Mouse (Mus musculus) liver, embryonic 11.5 days (tissue): ENCODE results near the gene Adipoq. TPM values are rescaled to one million over a fixed set of nuclear protein-coding genes. Genes with fewer than 3 reads are reported as not detected.
"Not testable (repeated sequence)": the region's sequence is repeated elsewhere in the genome, so short reads cannot be mapped to it uniquely, and the experiment has no call there.

Experiments
- ATAC-seq: fragments of 200-750 bp; cut with Nextera tagmentation; replicated peaks from 2 replicates; pipeline ENCODE4 v1.8.0; 2017; ENCODE audit warnings: moderate number of reproducible peaks, mild to moderate bottlenecking, moderate TSS enrichment, moderate library complexity; ENCODE audit not compliant: low FRiP score
- DNase-seq: peaks from one replicate; pipeline ENCODE4 v3.0.0-alpha.2; 2017; ENCODE audit warnings: low spot score
- H3K27ac ChIP-seq: fragments of 300-500 bp; sonication (generic); 2 replicates; pipeline ENCODE4 v1.5.1; 2014; ENCODE audit warnings: mild to moderate bottlenecking, low read depth, low read length, control low read depth
- H3K27me3 ChIP-seq: fragments of 300-500 bp; sonication (generic); replicated peaks from 2 replicates; pipeline ENCODE4 v1.6.1; 2014; ENCODE audit warnings: low read length, mixed read lengths; ENCODE audit not compliant: control insufficient read depth, insufficient read depth
- H3K36me3 ChIP-seq: fragments of 300-500 bp; sonication (generic); 2 replicates; pipeline ENCODE4 v1.6.1; 2014; ENCODE audit warnings: mild to moderate bottlenecking, low read length, moderate library complexity, mixed read lengths; ENCODE audit not compliant: control insufficient read depth, insufficient read depth
- H3K4me1 ChIP-seq: fragments of 300-500 bp; sonication (generic); replicated peaks from 2 replicates; pipeline ENCODE4 v1.6.1; 2014; ENCODE audit warnings: low read length, mixed read lengths; ENCODE audit not compliant: control insufficient read depth, insufficient read depth
- H3K4me2 ChIP-seq: fragments of 300-500 bp; sonication (generic); 2 replicates; pipeline ENCODE4 v1.6.1; 2014; ENCODE audit warnings: mild to moderate bottlenecking, control low read depth, moderate library complexity
- H3K4me3 ChIP-seq: fragments of 300-500 bp; sonication (generic); 2 replicates; pipeline ENCODE4 v1.5.1; 2014; ENCODE audit warnings: low read depth, low read length, control low read depth
- H3K9ac ChIP-seq: fragments of 300-500 bp; sonication (generic); 2 replicates; pipeline ENCODE4 v1.6.1; 2014; ENCODE audit warnings: low read depth, low read length, control low read depth
- H3K9me3 ChIP-seq: fragments of 300-500 bp; sonication (generic); 2 replicates; pipeline ENCODE4 v1.6.1; 2016; ENCODE audit warnings: low read length, inconsistent platforms, mixed read lengths; ENCODE audit not compliant: control insufficient read depth
- WGBS: fragments of 180-500 bp; shearing (Covaris S2); extraction: QIAGEN DNeasy Blood & Tissue Kit; methylation state at CpG from one replicate; pipeline ENCODE4 v1.1.7; 2014; 5-methylcytosine and 5-hydroxymethylcytosine counted together
- polyA plus RNA-seq: library from polyadenylated mRNA; unstranded; fragments of >200 nt; fragmentation: Nextera tagmentation; extraction: Ambion mirVana; gene quantifications from 2 replicates; pipeline ENCODE4 v1.2.1, GENCODE M21; 2014

The Adipoq gene
- polyA plus RNA-seq = not detected in 2 replicates

- ATAC-seq = no peak
- H3K27me3 ChIP-seq = no peaks in the 10 kb centered on the region
- no peaks in the 10 kb centered on the region for H3K4me1 ChIP-seq
- no peak within 1 kb of the TSS for H3K4me3 ChIP-seq
- no peak for DNase-seq
- no peak within 1 kb of the TSS for H3K4me2 ChIP-seq
- no peak within 1 kb of the TSS for H3K9ac ChIP-seq
- WGBS = 78% methylated on average over 3 of the region's 3 CpGs
- H3K27ac ChIP-seq = no peak within 1 kb of the TSS
- H3K36me3 ChIP-seq = no peaks in the 10 kb centered on the region
- H3K9me3 ChIP-seq = no peaks in the 10 kb centered on the region
Observed at GRCm38 (mm10) chr16:23146280-23146679, at the start of gene Adipoq. TSS of gene Adipoq (plus strand) at chr16:23146536.

GRCm38 (mm10) chr16:23096886-23097285, 49.5 kb upstream of the Adipoq start:
- H3K9me3 ChIP-seq, H3K27ac ChIP-seq, H3K27me3 ChIP-seq, H3K4me1 ChIP-seq, H3K4me3 ChIP-seq, ATAC-seq, H3K36me3 ChIP-seq, H3K4me2 ChIP-seq, DNase-seq, H3K9ac ChIP-seq: not testable (repeated sequence)
- WGBS = 63% methylated on average over 1 of the region's 1 CpGs

DNA sequence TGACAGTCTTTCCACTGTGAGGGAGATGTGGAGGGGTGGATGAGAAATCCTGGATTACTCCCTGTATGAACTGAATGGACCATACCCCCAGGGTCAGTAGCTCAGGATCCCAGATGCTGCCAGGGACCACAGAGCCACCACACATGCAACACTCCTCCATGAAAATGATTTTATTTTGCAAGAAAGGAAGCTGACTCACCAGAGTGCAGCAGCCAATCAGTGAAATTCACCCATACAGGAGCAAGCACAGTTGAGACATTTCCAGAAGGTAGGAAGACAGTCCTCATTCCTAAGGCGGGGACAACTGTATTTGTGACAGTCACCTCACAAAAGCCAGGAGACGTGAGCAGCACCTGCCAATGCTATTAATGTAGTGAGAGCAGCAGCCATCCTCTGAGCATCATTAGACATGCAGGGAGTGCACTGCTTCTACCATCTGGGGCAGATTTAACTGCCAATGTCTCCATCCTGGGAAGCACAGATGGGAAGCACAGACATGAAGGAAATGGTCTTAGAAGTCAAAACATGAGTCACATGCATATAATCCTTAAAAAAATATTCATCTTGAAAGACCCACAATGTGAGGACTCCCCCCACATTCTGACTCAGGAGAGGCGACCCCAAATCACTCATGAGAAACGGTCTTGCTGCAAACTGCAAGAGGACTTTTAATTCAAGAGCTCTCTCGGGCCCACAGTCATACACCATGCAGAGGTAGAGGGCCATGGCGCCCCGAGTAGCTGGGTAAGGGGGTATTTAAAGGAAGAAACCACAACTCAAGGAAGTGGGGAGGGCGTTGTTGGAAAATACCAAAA, 48.8 kb upstream of the Adipoq start:
- H3K9ac ChIP-seq, DNase-seq, H3K27me3 ChIP-seq, ATAC-seq, H3K4me1 ChIP-seq, H3K4me3 ChIP-seq, H3K27ac ChIP-seq, H3K9me3 ChIP-seq, H3K36me3 ChIP-seq, H3K4me2 ChIP-seq: not testable (repeated sequence)
- WGBS = 80% methylated on average over 8 of the region's 8 CpGs

- not testable (repeated sequence) for H3K9ac ChIP-seq, H3K4me2 ChIP-seq, H3K9me3 ChIP-seq, DNase-seq, ATAC-seq, H3K4me1 ChIP-seq, H3K4me3 ChIP-seq, H3K27ac ChIP-seq, H3K27me3 ChIP-seq, H3K36me3 ChIP-seq
- 94% methylated on average over 1 of the region's 1 CpGs for WGBS
Observed at GRCm38 (mm10) chr16:23098105-23098452, 48.3 kb upstream of the Adipoq start.

GRCm38 (mm10) chr16:23099632-23100031, 46.7 kb upstream of the Adipoq start:
- H3K9me3 ChIP-seq = no peaks in the 10 kb centered on the region
- H3K27ac ChIP-seq = no peak overlapping the region
- peak overlapping the region; percentile 76 for H3K4me2 ChIP-seq
- no peaks in the 10 kb centered on the region for H3K27me3 ChIP-seq
- DNase-seq (no peak), ATAC-seq (no peak)
- H3K4me1 ChIP-seq = peaks cover 6% of the 10 kb centered on the region
- H3K36me3 ChIP-seq = no peaks in the 10 kb centered on the region
- H3K4me3 ChIP-seq = peak overlapping the region; percentile 37
- WGBS = 27% methylated on average over 12 of the region's 12 CpGs
- peak overlapping the region; percentile 46 for H3K9ac ChIP-seq

DNA sequence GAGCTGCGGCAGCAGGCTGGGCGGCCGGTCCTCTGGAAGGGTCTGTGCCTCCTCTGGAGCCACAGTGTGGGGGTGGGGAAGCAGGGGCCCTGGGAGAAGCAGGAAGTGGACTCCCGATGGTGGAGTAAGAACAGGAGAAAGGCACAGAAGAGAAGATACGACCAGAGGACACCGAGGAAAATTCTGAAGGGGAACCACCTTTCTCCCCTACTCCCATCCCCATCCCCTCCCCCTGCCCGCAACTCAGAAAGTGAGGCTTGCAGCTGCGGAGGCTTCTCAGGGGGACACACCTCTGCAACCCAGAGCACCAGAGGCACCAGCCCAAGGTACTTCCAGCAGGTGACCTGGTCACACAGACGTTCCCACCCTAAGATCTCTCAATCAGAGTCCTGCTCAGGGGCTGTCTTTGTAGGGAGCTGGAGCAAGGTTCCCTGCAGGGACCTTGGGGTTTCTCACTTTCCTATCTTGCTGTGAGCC, 46.2 kb upstream of the Adipoq start:
- ATAC-seq (peak; percentile 37), DNase-seq (peak; percentile 67)
- Histone ChIP-seq H3K27ac (peak overlapping the region; percentile 70), H3K36me3 (no peaks in the 10 kb centered on the region), H3K4me1 (peaks cover 6% of the 10 kb centered on the region), H3K9me3 (no peaks in the 10 kb centered on the region), H3K9ac (peak overlapping the region; percentile 46), H3K4me2 (peak overlapping the region; percentile 76), H3K27me3 (no peaks in the 10 kb centered on the region), H3K4me3 (peak overlapping the region; percentile 37)
- 3% methylated on average over 9 of the region's 9 CpGs for WGBS

DNA sequence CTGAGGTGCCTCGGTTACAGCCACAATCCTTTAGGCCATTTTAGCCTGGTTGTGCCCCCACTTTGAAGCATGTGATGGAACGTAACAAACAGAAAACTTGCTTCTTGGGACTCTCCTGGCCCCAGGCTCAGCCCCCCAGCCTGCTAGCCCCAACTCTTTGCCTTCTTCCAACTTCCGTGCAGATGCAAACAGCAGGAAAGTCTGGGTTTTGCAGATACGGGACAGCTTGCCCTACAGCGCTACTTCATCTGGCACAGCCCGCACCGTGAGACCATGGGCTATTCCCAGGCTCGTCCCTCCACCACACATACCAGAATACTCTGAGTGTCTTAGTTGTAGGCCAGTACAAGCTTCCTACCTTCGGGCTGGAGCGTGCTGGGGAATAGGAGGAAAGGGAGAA, 45.7 kb upstream of the Adipoq start:
- Histone ChIP-seq H3K4me1 (peaks cover 6% of the 10 kb centered on the region), H3K27ac (peak overlapping the region; percentile 70), H3K9ac (peak overlapping the region; percentile 46), H3K27me3 (no peaks in the 10 kb centered on the region), H3K4me2 (peak overlapping the region; percentile 76), H3K36me3 (no peaks in the 10 kb centered on the region), H3K9me3 (no peaks in the 10 kb centered on the region), H3K4me3 (peak overlapping the region; percentile 37)
- peak; percentile 54 for DNase-seq
- WGBS = 12% methylated on average over 10 of the region's 10 CpGs
- ATAC-seq = peak; percentile 72

GRCm38 (mm10) chr16:23102340-23103037, 43.8 kb upstream of the Adipoq start:
- no peaks in the 10 kb centered on the region for H3K27me3 ChIP-seq
- no peaks in the 10 kb centered on the region for H3K9me3 ChIP-seq
- H3K4me2 ChIP-seq = peak overlapping the region; percentile 73
- peak overlapping the region; percentile 60 for H3K27ac ChIP-seq
- H3K4me1 ChIP-seq = peaks cover 6% of the 10 kb centered on the region
- peak; percentile 48 for DNase-seq
- H3K9ac ChIP-seq = peak overlapping the region; percentile 57
- H3K36me3 ChIP-seq = no peaks in the 10 kb centered on the region
- no peak for ATAC-seq
- 5% methylated on average over 15 of the region's 15 CpGs for WGBS
- peak overlapping the region; percentile 54 for H3K4me3 ChIP-seq
